Mouse (Mus musculus) erythroid progenitor cell, adult 5-6 weeks (primary cell): ENCODE measurements around the gene AU040320. TPM values are rescaled to one million over a fixed set of nuclear protein-coding genes. Genes with fewer than 3 reads are reported as not detected.

Experiments
- ATAC-seq: replicated peaks from 2 replicates; pipeline ENCODE4 v1.8.0; 2016; ENCODE audit warnings: moderate number of reproducible peaks, mild to moderate bottlenecking, moderate TSS enrichment, inconsistent platforms; ENCODE audit not compliant: poor library complexity, low FRiP score, severe bottlenecking
- total RNA-seq, 2 experiments: library from RNA; stranded (forward) in 1 of 2; stranded (reverse) in 1 of 2; fragments of 150-400 nt in 1 of 2; fragments of 186-747, 209-891 nt in 1 of 2; gene quantifications; 2 replicates each; pipeline versions ENCODE4 v1.2.3 to v1.2.4; 2015 to 2017; ENCODE audit warnings: low replicate concordance in 2 of 2

The AU040320 gene
- total RNA-seq, 2 experiments from 2014 or later: 3.8 to 11.3 TPM

DNA sequence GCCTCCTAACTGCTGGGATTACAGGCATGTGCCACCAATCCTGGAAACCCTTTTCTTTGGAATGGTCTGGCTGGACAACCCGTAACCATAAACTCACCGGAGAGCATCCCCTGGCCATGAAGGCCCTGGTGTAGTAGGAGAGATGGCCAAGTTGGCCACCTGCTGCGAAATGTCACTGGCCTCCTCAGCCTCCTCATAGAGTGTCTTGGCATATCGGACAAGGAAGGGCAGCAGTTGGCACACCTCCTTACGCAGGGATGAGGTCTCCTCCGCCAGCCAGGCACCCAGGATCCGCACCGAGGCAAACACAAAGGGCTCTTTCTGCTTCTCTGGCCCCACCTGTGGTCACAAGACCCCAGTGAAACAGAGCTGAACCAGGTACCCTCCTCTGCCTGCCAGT, 5.0 kb upstream of the AU040320 start:
- ATAC-seq: no peak

DNA sequence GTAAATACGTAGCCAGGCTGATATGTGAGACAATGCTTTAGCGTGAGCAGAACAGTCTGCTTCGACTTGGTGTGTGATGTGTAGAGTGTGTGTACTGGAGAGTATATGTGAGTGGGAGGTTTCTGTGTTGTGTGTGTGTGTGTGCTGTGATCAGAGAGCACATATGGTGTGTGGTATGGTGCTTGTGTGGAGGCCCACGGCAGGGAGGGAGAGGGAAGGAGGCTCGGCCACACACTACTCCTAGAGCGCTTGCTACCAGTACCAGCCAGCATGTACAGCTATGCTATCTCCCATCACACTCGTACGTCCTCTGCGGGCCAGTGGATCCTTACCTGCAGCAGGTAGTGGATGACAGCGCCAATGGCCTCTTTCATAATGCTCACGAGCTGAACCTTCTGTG, 3.8 kb upstream of the AU040320 start:
- ATAC-seq: no peak

DNA sequence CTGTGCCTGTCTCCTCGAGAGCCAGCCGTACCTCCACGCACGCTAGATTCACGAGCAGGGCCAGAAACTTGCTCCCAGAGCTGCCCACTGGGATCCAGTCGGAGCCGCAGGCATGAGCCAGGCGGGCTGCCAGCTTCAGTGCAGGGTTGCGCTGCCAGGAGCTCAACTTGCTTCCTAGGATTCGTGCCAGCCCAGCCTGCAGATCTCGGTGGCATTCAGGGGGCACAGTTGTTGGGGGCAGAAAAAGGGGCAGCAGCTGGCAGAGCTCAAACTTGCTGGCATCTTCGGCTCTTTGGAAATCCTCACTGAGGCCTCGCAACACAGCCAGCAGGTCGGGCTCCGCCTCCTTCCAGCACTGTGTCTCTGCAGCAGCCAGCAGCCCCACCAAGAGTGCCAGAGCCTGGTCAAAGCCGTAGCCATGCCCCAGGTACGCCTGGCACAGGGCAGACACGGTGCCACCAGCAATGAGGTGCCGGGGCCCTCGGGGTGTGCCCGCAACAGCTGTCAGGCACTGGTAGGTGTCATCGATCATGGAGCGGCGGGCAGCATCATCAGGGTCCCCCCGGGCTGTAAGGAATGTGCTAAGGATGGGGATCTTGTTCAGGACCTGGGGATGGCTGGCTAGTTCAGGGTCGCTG, 3.2 kb upstream of the AU040320 start:
- ATAC-seq: no peak

DNA sequence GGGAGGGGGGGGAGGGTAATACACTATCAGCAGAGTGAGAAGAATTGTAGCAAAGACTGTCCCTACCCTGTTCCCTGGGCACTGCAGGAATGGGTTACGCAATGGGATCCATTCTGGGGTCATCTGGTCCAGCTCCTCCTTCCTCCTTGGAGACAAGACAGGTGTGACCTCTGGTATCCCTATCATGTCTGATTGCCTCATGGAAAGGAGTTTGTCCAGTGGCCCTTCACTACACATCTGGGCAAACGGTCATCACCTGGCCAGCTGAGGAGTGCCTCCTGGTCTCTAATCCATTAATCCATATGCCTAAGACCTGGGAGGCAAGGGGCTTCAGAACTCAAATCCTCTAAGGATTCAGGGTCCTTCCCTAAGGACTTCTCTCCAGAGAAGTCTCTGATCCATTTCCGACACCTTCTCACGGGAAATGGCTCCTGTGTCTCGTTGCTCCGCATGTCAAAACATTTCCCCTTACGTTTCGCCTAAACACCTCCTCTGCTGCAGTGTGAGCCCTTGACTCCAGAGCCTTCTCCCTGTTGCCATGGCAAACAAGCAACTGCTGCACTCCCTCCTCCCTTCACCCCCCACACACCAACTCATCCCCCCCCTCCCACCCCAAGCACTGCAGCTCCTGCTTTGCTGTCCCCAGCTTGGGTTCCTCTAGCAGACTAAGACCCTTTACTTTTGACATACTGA, 2.3 kb upstream of the AU040320 start:
- ATAC-seq: no peak

DNA sequence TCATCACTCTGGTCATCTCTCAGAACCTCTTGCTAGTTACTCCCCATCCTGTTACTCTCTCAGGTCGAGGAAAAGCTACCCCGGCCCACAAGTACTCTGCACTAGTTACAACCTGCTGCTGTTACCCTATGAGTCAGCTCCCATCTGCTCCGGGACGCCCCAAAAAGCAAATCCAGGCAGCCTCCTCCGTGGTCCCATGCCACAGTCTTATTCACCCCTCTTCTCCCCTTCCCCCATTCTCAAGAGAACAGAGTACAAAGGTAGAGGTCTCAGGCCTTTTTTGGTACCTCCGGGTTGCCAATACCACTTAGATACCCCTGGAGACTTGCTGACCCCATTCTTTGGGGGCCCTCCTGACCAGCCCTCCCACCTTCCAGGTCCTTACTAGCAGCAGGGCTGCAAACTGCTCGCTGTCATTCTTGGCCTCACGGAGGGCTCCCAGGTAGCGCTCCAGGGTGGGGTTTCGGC, 1.8 kb upstream of the AU040320 start:
- no peak for ATAC-seq

DNA sequence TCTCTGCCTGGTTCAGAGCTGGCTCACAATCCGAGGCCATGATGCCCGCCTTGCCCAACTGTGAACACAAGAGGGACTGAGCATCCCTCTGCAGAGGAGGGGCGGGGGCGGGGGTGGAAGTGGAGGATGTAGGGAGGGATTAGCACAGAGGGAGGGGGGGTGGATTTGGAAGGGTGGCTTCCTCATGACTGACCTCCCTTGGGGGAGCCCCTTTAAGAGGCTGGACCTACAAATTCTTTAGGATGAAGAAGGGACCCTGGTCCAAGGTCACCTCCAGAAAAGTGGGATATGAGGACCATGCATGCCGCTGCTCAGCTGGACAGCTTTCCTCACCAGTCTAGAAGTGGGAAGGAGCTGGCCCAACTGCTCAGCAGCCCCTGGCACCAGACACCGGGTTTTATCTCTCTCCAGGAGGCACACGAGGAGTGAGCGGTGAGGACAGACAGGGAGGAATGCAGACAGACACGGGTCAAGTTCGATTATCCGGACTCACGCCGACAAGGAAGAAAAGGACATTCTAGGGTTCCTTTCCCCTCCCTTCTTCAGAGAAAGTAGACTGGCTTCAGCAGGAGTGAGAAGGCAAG, 1.2 kb upstream of the AU040320 start:
- no peak for ATAC-seq

DNA sequence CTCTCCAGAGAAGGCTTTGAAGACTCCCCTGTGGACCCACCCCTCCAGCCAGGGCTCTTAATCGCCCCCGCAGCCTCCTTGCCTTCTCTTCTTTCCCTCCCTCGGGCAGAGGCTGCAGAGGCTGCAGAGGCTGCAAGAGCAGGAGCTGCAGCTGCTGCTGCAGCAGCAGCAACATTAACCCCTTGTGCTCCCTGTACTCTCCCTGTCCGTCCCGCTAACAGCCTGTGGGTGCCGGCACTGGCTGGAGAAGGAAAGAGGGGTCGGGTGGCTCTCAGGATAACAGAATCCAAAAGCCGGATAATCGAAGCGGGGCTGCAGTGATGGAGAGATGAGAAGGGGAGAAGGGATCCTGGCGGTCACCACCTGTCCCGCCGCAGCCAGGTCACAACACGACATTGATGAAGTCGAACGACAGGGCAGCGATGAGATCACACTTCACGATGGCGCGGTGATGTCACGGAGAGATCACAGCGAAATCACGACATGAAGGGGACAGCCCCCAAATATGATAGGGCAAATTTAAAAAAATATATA, 669 bp upstream of the AU040320 start:
- no peak for ATAC-seq

DNA sequence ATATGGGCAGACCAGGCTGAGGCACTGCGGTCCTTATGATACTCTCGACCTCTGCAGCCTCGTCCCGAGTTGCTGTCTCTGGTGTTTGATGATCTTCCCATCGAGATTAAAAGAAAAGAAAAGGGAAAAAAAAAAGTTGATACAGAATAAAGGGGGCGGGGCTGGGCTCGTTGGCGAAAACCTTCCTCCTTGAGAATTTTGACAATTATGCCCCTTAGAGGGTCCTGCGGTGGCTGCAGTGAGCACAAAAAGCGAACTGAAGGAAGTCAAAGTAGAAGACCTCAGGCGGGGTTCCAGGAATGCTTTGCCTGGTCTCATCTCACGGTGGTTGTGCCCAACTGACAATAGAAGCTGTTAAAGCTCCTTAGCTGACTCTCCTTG, 877 bp downstream of the AU040320 start:
- no peak for ATAC-seq

DNA sequence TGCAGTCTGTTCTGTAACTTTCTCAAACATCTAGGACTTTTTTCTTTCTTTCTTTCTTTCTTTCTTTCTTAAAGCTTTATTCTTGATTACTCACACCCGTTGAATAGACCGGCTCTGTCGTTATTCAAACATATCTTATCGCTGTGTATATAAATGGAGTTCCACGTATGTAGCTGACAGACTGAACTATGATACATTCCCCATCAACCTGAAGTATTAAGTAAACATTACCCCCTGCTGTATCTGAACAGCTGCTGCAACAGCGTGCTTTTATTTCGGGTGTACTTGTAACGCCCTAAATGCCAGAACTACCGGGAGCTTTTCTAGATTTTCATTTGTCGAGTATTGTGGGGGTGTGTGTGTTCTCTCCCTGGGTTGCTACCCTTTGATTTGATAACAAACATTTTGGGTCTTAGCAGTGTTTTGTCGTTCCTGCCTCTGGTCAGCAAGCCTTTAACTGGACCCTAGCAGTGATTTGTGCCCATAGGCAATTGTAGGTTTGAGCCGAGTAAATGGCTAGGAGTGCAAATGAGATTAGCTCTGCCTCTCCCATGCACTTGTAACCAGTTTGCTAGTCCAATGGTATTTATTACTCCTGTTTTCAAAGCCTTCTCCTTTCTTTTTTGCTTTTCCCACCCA, 1.5 kb downstream of the AU040320 start:
- no peak for ATAC-seq

DNA sequence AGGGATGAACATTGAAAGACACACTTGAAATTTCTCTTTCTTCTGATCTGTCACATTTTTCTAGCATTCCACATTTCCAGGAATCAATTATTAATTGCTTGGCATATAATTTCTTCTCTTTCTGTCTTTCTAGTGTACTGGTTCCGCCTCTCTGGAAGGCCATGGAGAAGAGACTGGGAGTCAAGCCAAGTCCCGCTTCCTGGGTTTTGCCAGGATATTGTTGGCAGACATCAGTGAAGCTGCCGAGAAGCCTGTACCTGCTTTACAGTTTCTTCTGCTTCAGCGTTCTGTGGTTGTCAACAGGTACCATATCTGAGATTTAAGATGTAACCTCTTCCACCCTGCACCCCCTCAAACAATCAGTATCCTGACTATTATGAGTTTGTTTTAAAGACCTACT, 3.4 kb downstream of the AU040320 start:
- ATAC-seq: no peak

DNA sequence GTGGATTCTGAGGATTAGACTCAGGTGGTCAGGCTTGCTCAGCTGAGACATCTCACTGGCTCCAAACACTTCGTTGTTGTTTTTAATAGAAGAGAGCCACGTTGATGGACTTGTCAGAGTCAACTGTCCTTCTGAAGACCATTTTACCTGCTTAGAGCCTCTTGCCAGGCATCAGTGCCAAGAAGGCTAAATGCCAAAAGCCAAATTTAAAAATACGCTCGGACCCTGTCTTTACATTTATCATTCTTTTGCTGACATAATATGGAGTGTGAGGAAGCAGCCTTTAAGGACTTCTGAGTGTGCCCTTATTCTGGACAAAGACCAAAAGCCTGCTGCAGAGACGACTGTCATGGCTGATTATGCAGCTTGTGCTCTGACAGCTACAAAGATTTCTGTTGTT, 5.0 kb downstream of the AU040320 start:
- ATAC-seq: no peak

DNA sequence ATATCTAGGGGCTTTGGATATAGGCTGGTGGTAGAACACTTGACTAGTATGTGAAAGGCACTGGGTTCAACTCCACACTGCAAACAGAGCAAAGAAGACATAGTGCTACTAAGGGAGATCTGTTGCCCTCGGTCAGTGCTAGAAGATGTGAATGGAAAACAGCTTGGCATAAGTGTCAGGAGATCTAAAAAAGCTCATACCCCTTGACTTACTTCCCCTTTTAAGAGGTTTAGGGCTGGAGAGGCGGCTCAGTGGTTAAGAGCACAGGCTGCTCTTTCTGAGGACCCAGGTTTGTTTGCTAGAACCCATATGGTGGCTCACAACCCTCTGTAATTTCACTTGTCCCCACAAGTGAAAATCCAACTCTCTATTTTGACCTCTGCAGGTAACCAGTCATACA, 6.1 kb downstream of the AU040320 start:
- ATAC-seq: no peak

DNA sequence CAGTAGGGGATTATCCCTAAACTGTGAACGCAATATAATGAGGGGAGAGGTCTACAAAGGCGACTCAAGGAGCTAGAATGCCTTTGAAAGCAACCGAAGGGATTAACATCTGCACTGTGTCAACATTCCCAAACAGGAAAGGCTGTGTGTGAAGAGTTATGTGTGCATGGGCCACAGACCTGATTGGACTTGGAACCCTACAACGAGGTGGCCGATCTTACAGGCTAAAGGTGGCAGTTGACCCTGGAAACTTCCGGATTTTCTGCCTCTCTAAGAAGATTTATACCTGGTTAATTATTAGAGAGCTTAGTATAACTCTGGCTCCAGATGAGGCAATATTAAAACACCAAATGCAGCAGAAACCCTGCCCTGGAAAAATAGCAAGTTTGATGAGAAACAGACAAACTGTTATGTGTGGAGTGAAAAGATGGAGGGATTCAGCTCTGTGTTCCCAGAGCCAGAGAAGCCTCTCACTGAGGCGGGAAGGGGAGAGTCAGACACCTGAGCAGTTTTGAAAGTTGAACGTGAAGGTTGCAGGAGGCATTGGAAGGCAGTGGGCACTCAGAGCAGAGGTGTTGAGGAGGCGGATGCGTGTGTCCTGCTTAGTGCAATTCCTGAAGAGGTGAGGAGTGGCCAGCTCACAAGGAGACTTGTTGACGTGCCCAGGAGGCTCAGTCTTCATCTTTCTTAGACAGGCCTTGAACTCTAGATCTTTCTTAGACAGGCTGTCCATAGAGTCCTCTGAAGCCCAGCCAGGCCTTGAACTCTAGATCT, 9.4 kb downstream of the AU040320 start:
- ATAC-seq: no peak

DNA sequence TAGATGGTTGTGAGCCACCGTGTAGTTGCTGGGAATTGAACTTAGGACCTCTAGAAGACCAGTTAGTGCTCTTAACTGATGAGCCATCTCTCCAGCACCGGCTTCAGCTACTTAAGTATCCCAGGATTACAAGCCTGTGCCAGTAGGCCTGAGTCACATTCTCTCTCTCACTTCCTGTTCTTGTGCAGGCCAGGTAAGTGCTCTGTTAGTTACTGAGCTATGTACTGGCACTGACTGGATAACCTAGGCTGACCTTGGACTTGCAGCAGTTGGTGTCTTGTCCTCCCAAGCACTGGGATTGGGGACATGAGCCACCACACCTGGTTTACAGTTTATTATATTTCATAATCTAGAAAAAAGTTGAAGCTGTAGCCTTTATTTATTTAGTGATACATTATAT, 10.1 kb downstream of the AU040320 start:
- no peak for ATAC-seq

DNA sequence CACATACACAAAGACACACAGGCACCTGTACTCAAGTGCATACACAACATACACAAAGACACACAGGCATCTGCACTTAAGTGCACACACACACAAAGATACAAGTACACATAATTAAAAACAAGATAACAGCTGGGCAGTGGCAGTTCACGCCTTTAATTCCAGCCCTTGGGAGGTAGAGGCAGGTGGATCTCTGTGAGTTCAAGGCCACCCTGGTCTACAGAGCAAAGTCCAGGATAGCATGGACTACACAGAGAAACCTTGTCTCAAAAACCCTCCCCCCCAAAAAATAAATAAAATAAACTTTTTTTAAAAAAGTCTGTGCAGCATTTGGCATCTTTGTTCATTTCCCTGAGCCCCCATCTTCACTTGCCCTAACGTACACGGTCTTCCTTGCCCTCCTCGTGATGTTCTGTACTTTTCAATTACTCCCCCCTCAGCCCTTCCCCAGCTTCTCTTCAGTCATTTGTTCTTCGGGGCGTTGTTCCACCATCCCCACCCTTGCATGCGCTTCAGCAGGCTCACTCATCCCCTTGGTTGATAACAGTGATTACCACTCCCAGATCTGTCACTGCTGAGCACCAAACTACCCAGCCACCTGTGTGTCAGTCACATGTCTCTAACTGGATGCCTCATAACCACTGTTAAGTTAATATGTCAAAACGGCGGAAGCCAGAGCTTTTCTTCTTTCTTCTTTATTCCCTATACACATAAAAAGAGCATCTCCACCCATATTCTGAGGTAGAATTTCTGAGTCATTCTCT, 16.6 kb downstream of the AU040320 start:
- ATAC-seq: no peak

DNA sequence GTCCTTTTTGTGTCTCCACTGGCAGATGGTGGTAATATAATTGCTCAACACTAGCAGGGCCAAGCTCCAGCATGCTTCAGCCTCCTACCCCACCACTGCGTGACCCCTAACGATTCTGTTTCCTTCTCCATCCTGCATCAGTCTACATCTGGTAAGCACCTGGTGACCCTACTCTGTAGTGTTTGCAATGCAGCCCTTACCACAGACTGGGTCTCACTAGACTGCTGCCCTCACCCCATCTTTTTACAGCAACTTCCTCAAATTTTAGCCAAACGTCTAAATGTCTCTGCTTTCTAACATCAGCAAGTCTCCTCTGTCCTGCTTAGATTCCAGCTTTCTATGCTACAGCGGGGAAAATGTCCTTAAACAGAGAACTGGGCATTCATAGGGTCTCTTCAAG, 17.5 kb downstream of the AU040320 start:
- no peak for ATAC-seq

DNA sequence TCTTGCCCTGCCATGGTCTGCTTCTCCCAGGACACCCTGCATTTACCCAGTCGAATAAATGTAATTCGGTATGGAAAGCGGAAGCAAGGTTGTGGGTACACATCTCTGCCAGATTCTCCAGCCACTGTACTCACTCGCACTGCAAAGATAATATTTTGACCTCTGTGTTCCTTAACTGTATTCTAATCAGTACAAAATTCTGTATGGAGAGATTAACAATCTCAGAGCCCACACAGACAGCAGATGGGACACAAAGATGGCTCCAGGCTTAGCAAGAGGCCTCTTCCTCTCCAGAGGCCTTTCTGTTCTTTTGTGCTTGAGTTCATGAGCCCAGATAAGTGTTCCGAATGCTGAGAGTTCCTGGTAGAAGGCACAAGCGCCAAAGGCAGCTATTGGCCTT, 20.5 kb downstream of the AU040320 start:
- no peak for ATAC-seq

DNA sequence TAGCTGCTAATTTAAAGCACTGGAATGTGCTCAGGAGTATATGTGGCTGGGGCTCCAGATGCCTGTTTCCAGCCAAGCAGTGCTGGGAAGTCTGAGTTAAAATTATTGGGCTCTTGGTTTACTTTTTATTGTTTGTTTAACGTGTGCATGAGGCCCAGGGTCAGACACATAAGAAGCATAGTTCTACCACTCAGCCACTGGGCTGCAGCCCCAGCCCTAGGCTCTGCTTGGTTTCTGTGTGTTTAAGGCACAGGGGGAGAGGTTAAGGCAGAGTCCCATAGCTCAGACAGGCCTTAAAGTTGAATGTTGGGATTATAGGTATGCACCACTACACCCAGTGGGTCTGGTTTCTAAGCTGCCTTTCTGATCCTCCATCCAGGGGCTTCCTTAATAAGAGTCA, 21.8 kb downstream of the AU040320 start:
- ATAC-seq: no peak

DNA sequence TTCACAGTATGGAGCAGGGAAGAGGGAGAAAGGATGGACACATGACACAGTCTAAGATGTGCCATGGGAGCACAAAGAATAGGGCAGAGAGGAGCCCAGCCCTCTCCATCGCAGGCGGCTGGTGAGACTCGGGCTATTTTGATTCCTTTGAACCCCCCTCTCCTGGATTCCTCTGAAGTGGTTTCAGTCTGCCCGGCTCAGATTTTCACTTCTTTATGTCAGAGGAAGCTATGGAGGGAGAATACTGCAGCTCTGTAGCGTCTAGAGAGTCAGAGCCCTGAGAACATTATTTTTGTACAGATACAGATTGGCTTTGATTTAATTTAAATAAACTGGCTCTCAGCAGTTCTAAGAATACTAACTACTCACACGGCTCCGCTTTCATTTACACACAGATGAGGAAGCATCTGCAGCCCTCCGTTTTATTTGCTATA, 25.8 kb downstream of the AU040320 start:
- ATAC-seq: no peak
